Mouse (Mus musculus): Measurements from ENCODE around the gene Tbc1d22a. TPM values are rescaled to one million over a fixed set of nuclear protein-coding genes. Genes with fewer than 3 reads are reported as not detected.
A peak's percentile ranks its signal among the peaks of the same experiment; 100 is the strongest.

The Tbc1d22a gene
- polyA plus RNA-seq, 1 experiment from 2014 or later = 37.9 TPM

GRCm38 (mm10) chr15:86375262-86375661 lies 161.0 kb downstream of the Tbc1d22a start:
- ChIA-PET POLR2A (no interaction called here), CTCF (interaction anchor here (0.8 to 1.2 kb wide), 3 partner anchors 18 to 55 kb away, joined by 3 read pairs; no protein-coding TSS in a partner anchor)
- DNase-seq (ENCODE audit: low read depth, low spot score) = no peak
- ATAC-seq = no peak
- no peaks in the 10 kb centered on the region for H3K27me3 ChIP-seq
- TF ChIP-seq CTCF (IDR thresholded peaks at IDR 0.05) = no peak
- in situ Hi-C loops (cut with MboI; ENCODE audit: low pct_unique_long_range_greater_than_20kb) = no loop called here

GRCm38 (mm10) chr15:86375860-86376394 lies 161.7 kb downstream of the Tbc1d22a start:
- no peak for DNase-seq (ENCODE audit: low read depth, low spot score)
- ChIA-PET CTCF (interaction anchor here (0.9 kb wide), 1 partner anchor 17 kb away, joined by 3 read pairs; no protein-coding TSS in a partner anchor), POLR2A (no interaction called here)
- in situ Hi-C loops (cut with MboI; ENCODE audit: low pct_unique_long_range_greater_than_20kb) = no loop called here
- no peak for TF ChIP-seq CTCF (IDR thresholded peaks at IDR 0.05)
- ATAC-seq = no peak
- H3K27me3 ChIP-seq = no peaks in the 10 kb centered on the region

- TF ChIP-seq CTCF (IDR thresholded peaks at IDR 0.05) = no peak
- ChIA-PET POLR2A (no interaction called here), CTCF (interaction anchor here (0.7 kb wide), 1 partner anchor 12 kb away, joined by 3 read pairs; no protein-coding TSS in a partner anchor)
- in situ Hi-C loops (cut with MboI; ENCODE audit: low pct_unique_long_range_greater_than_20kb) = no loop called here
- H3K27me3 ChIP-seq = no peaks in the 10 kb centered on the region
- ATAC-seq = no peak
- DNase-seq (ENCODE audit: low read depth, low spot score) = no peak
Measured at GRCm38 (mm10) chr15:86383278-86383677, 169.0 kb downstream of the Tbc1d22a start.

GRCm38 (mm10) chr15:86385436-86385835 lies 171.2 kb downstream of the Tbc1d22a start:
- H3K27me3 ChIP-seq = no peaks in the 10 kb centered on the region
- DNase-seq (ENCODE audit: low read depth, low spot score) (no peak), ATAC-seq (no peak)
- in situ Hi-C loops (cut with MboI; ENCODE audit: low pct_unique_long_range_greater_than_20kb) = no loop called here
- no peak for TF ChIP-seq CTCF (IDR thresholded peaks at IDR 0.05)
- POLR2A ChIA-PET = no interaction called here
- CTCF ChIA-PET = no interaction called here

GRCm38 (mm10) chr15:86386325-86386724 lies 172.1 kb downstream of the Tbc1d22a start:
- ATAC-seq = no peak
- TF ChIP-seq CTCF (IDR thresholded peaks at IDR 0.05) = no peak
- in situ Hi-C loops (cut with MboI; ENCODE audit: low pct_unique_long_range_greater_than_20kb) = no loop called here
- CTCF ChIA-PET = interaction anchor here (0.7 to 1.2 kb wide), 2 partner anchors 10 to 33 kb away, joined by 3 read pairs; no protein-coding TSS in a partner anchor
- no peak for DNase-seq (ENCODE audit: low read depth, low spot score)
- no peaks in the 10 kb centered on the region for H3K27me3 ChIP-seq
- POLR2A ChIA-PET = no interaction called here

- POLR2A ChIA-PET = no interaction called here
- no peak for TF ChIP-seq CTCF (IDR thresholded peaks at IDR 0.05)
- ATAC-seq = no peak
- in situ Hi-C loops (cut with MboI; ENCODE audit: low pct_unique_long_range_greater_than_20kb) = no loop called here
- CTCF ChIA-PET = interaction anchor here (0.8 to 1.4 kb wide), 2 partner anchors 10 to 15 kb away, joined by 3 read pairs; no protein-coding TSS in a partner anchor
- no peaks in the 10 kb centered on the region for H3K27me3 ChIP-seq
- DNase-seq (ENCODE audit: low read depth, low spot score) = no peak
Measured at GRCm38 (mm10) chr15:86388597-86388996, 174.3 kb downstream of the Tbc1d22a start.

- ChIA-PET POLR2A (no interaction called here), CTCF (interaction anchor here (1.0 kb wide), 1 partner anchor 11 kb away, joined by 3 read pairs; no protein-coding TSS in a partner anchor)
- in situ Hi-C loops (cut with MboI; ENCODE audit: low pct_unique_long_range_greater_than_20kb) = no loop called here
- TF ChIP-seq CTCF (IDR thresholded peaks at IDR 0.05) = no peak
- ATAC-seq = no peak
- H3K27me3 ChIP-seq = no peaks in the 10 kb centered on the region
- DNase-seq (ENCODE audit: low read depth, low spot score) = no peak
Measured at GRCm38 (mm10) chr15:86404866-86405265, 190.6 kb downstream of the Tbc1d22a start.

- ChIA-PET CTCF (no interaction called here), POLR2A (no interaction called here)
- TF ChIP-seq CTCF (IDR thresholded peaks at IDR 0.05) = peak; percentile 88
- DNase-seq (ENCODE audit: low read depth, low spot score) (no peak), ATAC-seq (no peak)
- no peaks in the 10 kb centered on the region for H3K27me3 ChIP-seq
- in situ Hi-C loops (cut with MboI; ENCODE audit: low pct_unique_long_range_greater_than_20kb) = no loop called here
Measured at GRCm38 (mm10) chr15:86405527-86405926, 191.3 kb downstream of the Tbc1d22a start.

- no peaks in the 10 kb centered on the region for H3K27me3 ChIP-seq
- ATAC-seq = no peak
- TF ChIP-seq CTCF (IDR thresholded peaks at IDR 0.05) = no peak
- ChIA-PET CTCF (no interaction called here), POLR2A (no interaction called here)
- in situ Hi-C loops (cut with MboI; ENCODE audit: low pct_unique_long_range_greater_than_20kb) = no loop called here
- DNase-seq (ENCODE audit: low read depth, low spot score) = no peak
Measured at GRCm38 (mm10) chr15:86409352-86409751, 195.1 kb downstream of the Tbc1d22a start.

- ChIA-PET POLR2A (no interaction called here), CTCF (no interaction called here)
- TF ChIP-seq CTCF (IDR thresholded peaks at IDR 0.05) = no peak
- no peak for ATAC-seq
- no peak for DNase-seq (ENCODE audit: low read depth, low spot score)
- in situ Hi-C loops (cut with MboI; ENCODE audit: low pct_unique_long_range_greater_than_20kb) = loop anchor here (5.0 kb wide), 1 partner anchor 169 kb away; no protein-coding TSS in a partner anchor
- H3K27me3 ChIP-seq = no peaks in the 10 kb centered on the region
Measured at GRCm38 (mm10) chr15:86411532-86412080, 197.3 kb downstream of the Tbc1d22a start.

- TF ChIP-seq CTCF (IDR thresholded peaks at IDR 0.05) = no peak
- no peak for DNase-seq (ENCODE audit: low read depth, low spot score)
- CTCF ChIA-PET = no interaction called here
- no peak for ATAC-seq
- POLR2A ChIA-PET = no interaction called here
- in situ Hi-C loops (cut with MboI; ENCODE audit: low pct_unique_long_range_greater_than_20kb) = no loop called here
- H3K27me3 ChIP-seq = no peaks in the 10 kb centered on the region
Measured at GRCm38 (mm10) chr15:86415951-86416350, 201.7 kb downstream of the Tbc1d22a start.

Data from Patski (cell line).